8 mouse cellular contexts compared by ENCODE assay signal in the genomic region with DNA sequence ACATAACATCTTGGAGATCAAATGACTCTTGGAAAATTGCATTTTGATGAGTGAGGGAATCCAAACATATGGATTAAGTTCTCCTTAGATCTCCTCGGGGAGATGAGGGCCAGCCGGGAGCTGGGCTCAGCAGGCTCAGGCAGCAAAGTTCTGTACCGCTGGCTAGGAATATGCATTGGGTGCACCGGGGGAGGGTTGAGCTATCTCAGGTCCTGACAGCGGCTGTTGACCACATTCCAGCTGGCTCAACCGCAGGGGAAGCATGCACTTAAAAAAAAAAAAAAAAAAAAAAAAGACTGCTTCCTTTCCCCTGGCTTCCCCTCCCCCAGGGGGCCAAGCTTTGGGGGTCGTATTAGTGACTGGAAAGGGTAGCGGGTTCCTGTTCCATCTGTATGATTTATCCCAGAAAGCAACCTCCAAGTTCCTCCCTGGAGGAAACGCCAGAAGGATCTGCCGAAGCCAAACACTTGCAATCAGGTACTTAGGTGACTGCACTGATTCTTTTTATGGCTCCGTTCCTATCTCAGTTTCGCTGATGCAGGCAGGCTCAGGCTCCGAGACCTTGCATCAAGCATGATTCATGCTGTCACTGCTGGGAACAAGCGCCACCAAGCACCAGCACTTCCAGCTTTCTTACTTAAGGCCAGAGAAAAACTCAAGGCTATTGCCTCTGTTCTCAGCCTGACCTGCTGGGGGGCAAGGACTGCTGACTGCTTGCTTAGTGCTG.
DNase-seq lines count a peak whose midpoint lies in the region; ATAC-seq lines count a peak whose summit lies in the region.

No protein-coding gene starts in this region.

- H3K9ac ChIP-seq in lung, embryonic 15.5 days: no peak overlapping the region
- no peak overlapping the region for H3K9ac ChIP-seq in hindbrain, embryonic 16.5 days (ENCODE audit: low read depth, low read length)

- 3% methylated on average over 14 of the region's 14 CpGs for WGBS in lung, embryonic 15.5 days
- 23% methylated on average over 14 of the region's 14 CpGs for WGBS in hindbrain, embryonic 16.5 days

- H3K27me3 ChIP-seq in lung, embryonic 15.5 days: no peaks in the 10 kb centered on the region
- no peaks in the 10 kb centered on the region for H3K27me3 ChIP-seq in hindbrain, embryonic 16.5 days (replicated peaks; ENCODE audit: control insufficient read depth, insufficient read depth, low read length)

- H3K36me3 ChIP-seq in lung, embryonic 15.5 days: no peaks in the 10 kb centered on the region
- no peaks in the 10 kb centered on the region for H3K36me3 ChIP-seq in hindbrain, embryonic 16.5 days (ENCODE audit: control insufficient read depth, insufficient read depth, low read length)

- no peaks in the 10 kb centered on the region for H3K9me3 ChIP-seq in lung, embryonic 15.5 days
- peaks cover 14% of the 10 kb centered on the region for H3K9me3 ChIP-seq in hindbrain, embryonic 16.5 days (ENCODE audit: control insufficient read depth, low read length)

- H3K27ac ChIP-seq in lung, embryonic 15.5 days: no peak overlapping the region
- H3K27ac ChIP-seq in hindbrain, embryonic 16.5 days (ENCODE audit: low read depth, low read length): no peak overlapping the region

- no peak for DNase-seq in lung, postnatal 36 days
- DNase-seq in adrenal gland, postnatal 10 days: peak; percentile 63
- peak; percentile 31 to 40 for DNase-seq in heart, postnatal 14 days
- DNase-seq in telencephalon, adult 2 months (ENCODE audit: low read depth, low spot score): peak; percentile 40
- DNase-seq in cerebellum, postnatal 25 days: no peak
- DNase-seq in ovary, adult 18-20 months (ENCODE audit: low spot score): no peak

- no peak overlapping the region for H3K4me3 ChIP-seq in lung, embryonic 15.5 days
- no peak overlapping the region for H3K4me3 ChIP-seq in hindbrain, embryonic 16.5 days (ENCODE audit: low read length)

- H3K4me2 ChIP-seq in lung, embryonic 15.5 days: peak overlapping the region; percentile 18; the same call in 1 of the 2 replicates
- no peak overlapping the region for H3K4me2 ChIP-seq in hindbrain, embryonic 16.5 days (ENCODE audit: low read length)

- H3K4me1 ChIP-seq in lung, embryonic 15.5 days: peaks cover 19% of the 10 kb centered on the region
- peaks cover 5% of the 10 kb centered on the region; the same call in 1 of the 2 replicates for H3K4me1 ChIP-seq in hindbrain, embryonic 16.5 days (ENCODE audit: control insufficient read depth, insufficient read depth, low read depth, low read length)

- peak; percentile 40; the same call in 1 of the 2 replicates for ATAC-seq in lung, embryonic 15.5 days (ENCODE audit: borderline replicate concordance, extremely low read depth, low FRiP score, low TSS enrichment)
- no peak for ATAC-seq in hindbrain, embryonic 16.5 days

- intact Hi-C loops in heart, postnatal 14 days (cut with DNase I): no loop called here

Comparison
In these comparisons a context has a peak if more than half of its experiments do, and no peak if none do; other contexts are left out.
1. DNase-seq: peak in adrenal gland, postnatal 10 days (single experiment), heart, postnatal 14 days (2 of 2) and telencephalon, adult 2 months (single experiment); none in lung, postnatal 36 days (single experiment), cerebellum, postnatal 25 days (0 of 2) and ovary, adult 18-20 months (single experiment).